Mouse (Mus musculus): ENCODE results near the gene Mapkap1. TPM values are rescaled to one million over a fixed set of nuclear protein-coding genes. Genes with fewer than 3 reads are reported as not detected.

Gene Mapkap1
- polyA plus RNA-seq, 1 experiment from 2014 or later: 103 TPM

GRCm38 (mm10) chr2:34372305-34373301, 34.0 kb upstream of the Mapkap1 start, which contains the start of gene Pbx3:
Gene Pbx3, minus strand, starts transcription at chr2:34373142.
- peak; percentile 98 for DNase-seq (ENCODE audit: low spot score)
- H3K4me2 ChIP-seq (ENCODE audit: low read depth, low read length): peak within 1 kb of the TSS; percentile 90
- H3K9me3 ChIP-seq (replicated peaks; ENCODE audit: control insufficient read depth, low read length): no peaks in the 10 kb centered on the region
- peak within 1 kb of the TSS; percentile 99 for H3K27ac ChIP-seq (replicated peaks; ENCODE audit: low read depth, low read length)
- under 1% methylated on average over 59 of the region's 102 CpGs for WGBS
- H3K9ac ChIP-seq (replicated peaks; ENCODE audit: low read length): peak within 1 kb of the TSS; percentile 93
- no peaks in the 10 kb centered on the region for H3K27me3 ChIP-seq (ENCODE audit: control insufficient read depth, insufficient read depth, low read length)
- ATAC-seq (replicated peaks; ENCODE audit: insufficient number of reproducible peaks, low FRiP score, low TSS enrichment, low read depth): peak; percentile 92
- peak within 1 kb of the TSS; percentile 93 for H3K4me3 ChIP-seq (ENCODE audit: low read depth, low read length)
- no peaks in the 10 kb centered on the region for H3K4me1 ChIP-seq (ENCODE audit: control insufficient read depth, insufficient read depth, low read length)
- no peaks in the 10 kb centered on the region for H3K36me3 ChIP-seq (replicated peaks; ENCODE audit: control insufficient read depth, insufficient read depth, low read depth, low read length)

- Histone ChIP-seq H3K4me1 (ENCODE audit: control insufficient read depth, insufficient read depth, low read length) (no peaks in the 10 kb centered on the region), H3K27me3 (ENCODE audit: control insufficient read depth, insufficient read depth, low read length) (no peaks in the 10 kb centered on the region), H3K4me3 (ENCODE audit: low read depth, low read length) (no peak overlapping the region), H3K9me3 (replicated peaks; ENCODE audit: control insufficient read depth, low read length) (no peaks in the 10 kb centered on the region), H3K4me2 (ENCODE audit: low read depth, low read length) (no peak overlapping the region), H3K9ac (replicated peaks; ENCODE audit: low read length) (no peak overlapping the region), H3K27ac (replicated peaks; ENCODE audit: low read depth, low read length) (no peak overlapping the region), H3K36me3 (replicated peaks; ENCODE audit: control insufficient read depth, insufficient read depth, low read depth, low read length) (no peaks in the 10 kb centered on the region)
- no peak for DNase-seq (ENCODE audit: low spot score)
- WGBS: 41% methylated on average over 3 of the region's 3 CpGs
- no peak for ATAC-seq (replicated peaks; ENCODE audit: insufficient number of reproducible peaks, low FRiP score, low TSS enrichment, low read depth)
Measured at GRCm38 (mm10) chr2:34373886-34374285, 32.7 kb upstream of the Mapkap1 start.

GRCm38 (mm10) chr2:34374349-34374748, 32.2 kb upstream of the Mapkap1 start:
- no peak overlapping the region for H3K4me3 ChIP-seq (ENCODE audit: low read depth, low read length)
- DNase-seq (ENCODE audit: low spot score): no peak
- 68% methylated on average over 2 of the region's 2 CpGs for whole genome bisulfite sequencing
- no peak for ATAC-seq (replicated peaks; ENCODE audit: insufficient number of reproducible peaks, low FRiP score, low TSS enrichment, low read depth)
- H3K36me3 ChIP-seq (replicated peaks; ENCODE audit: control insufficient read depth, insufficient read depth, low read depth, low read length): no peaks in the 10 kb centered on the region
- no peaks in the 10 kb centered on the region for H3K9me3 ChIP-seq (replicated peaks; ENCODE audit: control insufficient read depth, low read length)
- H3K4me1 ChIP-seq (ENCODE audit: control insufficient read depth, insufficient read depth, low read length): no peaks in the 10 kb centered on the region
- H3K27ac ChIP-seq (replicated peaks; ENCODE audit: low read depth, low read length): no peak overlapping the region
- no peak overlapping the region for H3K9ac ChIP-seq (replicated peaks; ENCODE audit: low read length)
- no peak overlapping the region for H3K4me2 ChIP-seq (ENCODE audit: low read depth, low read length)
- H3K27me3 ChIP-seq (ENCODE audit: control insufficient read depth, insufficient read depth, low read length): no peaks in the 10 kb centered on the region

GRCm38 (mm10) chr2:34378930-34379329, 27.6 kb upstream of the Mapkap1 start:
- WGBS: 86% methylated on average over 2 of the region's 2 CpGs
- H3K27me3 ChIP-seq (ENCODE audit: control insufficient read depth, insufficient read depth, low read length): no peaks in the 10 kb centered on the region
- H3K9me3 ChIP-seq (replicated peaks; ENCODE audit: control insufficient read depth, low read length): no peaks in the 10 kb centered on the region
- H3K9ac ChIP-seq (replicated peaks; ENCODE audit: low read length): no peak overlapping the region
- no peak for ATAC-seq (replicated peaks; ENCODE audit: insufficient number of reproducible peaks, low FRiP score, low TSS enrichment, low read depth)
- H3K27ac ChIP-seq (replicated peaks; ENCODE audit: low read depth, low read length): no peak overlapping the region
- no peaks in the 10 kb centered on the region for H3K36me3 ChIP-seq (replicated peaks; ENCODE audit: control insufficient read depth, insufficient read depth, low read depth, low read length)
- DNase-seq (ENCODE audit: low spot score): no peak
- H3K4me2 ChIP-seq (ENCODE audit: low read depth, low read length): no peak overlapping the region
- no peak overlapping the region for H3K4me3 ChIP-seq (ENCODE audit: low read depth, low read length)
- no peaks in the 10 kb centered on the region for H3K4me1 ChIP-seq (ENCODE audit: control insufficient read depth, insufficient read depth, low read length)

- H3K4me1 ChIP-seq (ENCODE audit: control insufficient read depth, insufficient read depth, low read length): no peaks in the 10 kb centered on the region
- H3K4me2 ChIP-seq (ENCODE audit: low read depth, low read length): no peak overlapping the region
- ATAC-seq (replicated peaks; ENCODE audit: insufficient number of reproducible peaks, low FRiP score, low TSS enrichment, low read depth) (no peak), DNase-seq (ENCODE audit: low spot score) (no peak)
- no peak overlapping the region for H3K9ac ChIP-seq (replicated peaks; ENCODE audit: low read length)
- no peaks in the 10 kb centered on the region for H3K27me3 ChIP-seq (ENCODE audit: control insufficient read depth, insufficient read depth, low read length)
- no peaks in the 10 kb centered on the region for H3K36me3 ChIP-seq (replicated peaks; ENCODE audit: control insufficient read depth, insufficient read depth, low read depth, low read length)
- no peak overlapping the region for H3K4me3 ChIP-seq (ENCODE audit: low read depth, low read length)
- no peaks in the 10 kb centered on the region for H3K9me3 ChIP-seq (replicated peaks; ENCODE audit: control insufficient read depth, low read length)
- H3K27ac ChIP-seq (replicated peaks; ENCODE audit: low read depth, low read length): no peak overlapping the region
- 57% methylated on average over 4 of the region's 4 CpGs for WGBS
Measured at GRCm38 (mm10) chr2:34399535-34399934, 7.0 kb upstream of the Mapkap1 start.

GRCm38 (mm10) chr2:34407596-34407995, 1.0 kb downstream of the Mapkap1 start:
- WGBS: 43% methylated on average over 7 of the region's 7 CpGs

GRCm38 (mm10) chr2:34408341-34408740, 1.8 kb downstream of the Mapkap1 start:
- Histone ChIP-seq H3K4me3 (ENCODE audit: low read depth, low read length) (no peak overlapping the region), H3K9me3 (replicated peaks; ENCODE audit: control insufficient read depth, low read length) (no peaks in the 10 kb centered on the region), H3K4me2 (ENCODE audit: low read depth, low read length) (no peak overlapping the region), H3K27me3 (ENCODE audit: control insufficient read depth, insufficient read depth, low read length) (no peaks in the 10 kb centered on the region), H3K4me1 (ENCODE audit: control insufficient read depth, insufficient read depth, low read length) (no peaks in the 10 kb centered on the region), H3K27ac (replicated peaks; ENCODE audit: low read depth, low read length) (no peak overlapping the region), H3K9ac (replicated peaks; ENCODE audit: low read length) (no peak overlapping the region), H3K36me3 (replicated peaks; ENCODE audit: control insufficient read depth, insufficient read depth, low read depth, low read length) (no peaks in the 10 kb centered on the region)
- DNase-seq (ENCODE audit: low spot score): no peak
- no peak for ATAC-seq (replicated peaks; ENCODE audit: insufficient number of reproducible peaks, low FRiP score, low TSS enrichment, low read depth)
- 93% methylated on average over 10 of the region's 10 CpGs for WGBS

More at GRCm38 (mm10) chr2:34407596-34407995, 1.0 kb downstream of the Mapkap1 start:
- Histone ChIP-seq H3K9me3 (replicated peaks; ENCODE audit: control insufficient read depth, low read length) (no peaks in the 10 kb centered on the region), H3K4me2 (ENCODE audit: low read depth, low read length) (peak overlapping the region; percentile 74), H3K4me3 (ENCODE audit: low read depth, low read length) (peak overlapping the region; percentile 73), H3K9ac (replicated peaks; ENCODE audit: low read length) (peak overlapping the region; percentile 73), H3K27ac (replicated peaks; ENCODE audit: low read depth, low read length) (no peak overlapping the region), H3K36me3 (replicated peaks; ENCODE audit: control insufficient read depth, insufficient read depth, low read depth, low read length) (no peaks in the 10 kb centered on the region), H3K27me3 (ENCODE audit: control insufficient read depth, insufficient read depth, low read length) (no peaks in the 10 kb centered on the region), H3K4me1 (ENCODE audit: control insufficient read depth, insufficient read depth, low read length) (no peaks in the 10 kb centered on the region)
- no peak for ATAC-seq (replicated peaks; ENCODE audit: insufficient number of reproducible peaks, low FRiP score, low TSS enrichment, low read depth)
- no peak for DNase-seq (ENCODE audit: low spot score)

- Histone ChIP-seq H3K27ac (replicated peaks; ENCODE audit: low read depth, low read length) (no peak overlapping the region), H3K9me3 (replicated peaks; ENCODE audit: control insufficient read depth, low read length) (no peaks in the 10 kb centered on the region), H3K27me3 (ENCODE audit: control insufficient read depth, insufficient read depth, low read length) (no peaks in the 10 kb centered on the region), H3K4me2 (ENCODE audit: low read depth, low read length) (no peak overlapping the region), H3K9ac (replicated peaks; ENCODE audit: low read length) (no peak overlapping the region), H3K4me3 (ENCODE audit: low read depth, low read length) (no peak overlapping the region), H3K36me3 (replicated peaks; ENCODE audit: control insufficient read depth, insufficient read depth, low read depth, low read length) (no peaks in the 10 kb centered on the region), H3K4me1 (ENCODE audit: control insufficient read depth, insufficient read depth, low read length) (no peaks in the 10 kb centered on the region)
- 90% methylated on average over 5 of the region's 5 CpGs for WGBS
- ATAC-seq (replicated peaks; ENCODE audit: insufficient number of reproducible peaks, low FRiP score, low TSS enrichment, low read depth) (no peak), DNase-seq (ENCODE audit: low spot score) (no peak)
Measured at GRCm38 (mm10) chr2:34409741-34410340, 3.3 kb downstream of the Mapkap1 start.
